Mouse (Mus musculus) neural tube, embryonic 14.5 days (tissue): ENCODE results near the gene Gm45618. TPM values are rescaled to one million over a fixed set of nuclear protein-coding genes. Genes with fewer than 3 reads are reported as not detected.

Experiments
- ATAC-seq: fragments of 200-750 bp; cut with Nextera tagmentation; 2 replicates; pipeline ENCODE4 v1.8.0; 2017; ENCODE audit warnings: low read depth, mild to moderate bottlenecking, moderate TSS enrichment, moderate library complexity
- H3K27ac ChIP-seq: fragments of 300-500 bp; sonication (generic); 2 replicates; pipeline ENCODE4 v1.5.1; 2014; ENCODE audit warnings: low read depth, mild to moderate bottlenecking, control low read depth, low read length, moderate library complexity, mixed read lengths
- H3K27me3 ChIP-seq: fragments of 300-500 bp; sonication (generic); 2 replicates; pipeline ENCODE4 v1.6.1; 2014; ENCODE audit warnings: low read length; ENCODE audit not compliant: control insufficient read depth, insufficient read depth
- H3K36me3 ChIP-seq: fragments of 300-500 bp; sonication (generic); 2 replicates; pipeline ENCODE4 v1.6.1; 2014; ENCODE audit warnings: low read length, mixed read lengths; ENCODE audit not compliant: control insufficient read depth, insufficient read depth
- H3K4me1 ChIP-seq: fragments of 300-500 bp; sonication (generic); 2 replicates; pipeline ENCODE4 v1.6.1; 2014; ENCODE audit warnings: low read length; ENCODE audit not compliant: control insufficient read depth, insufficient read depth
- H3K4me2 ChIP-seq: fragments of 300-500 bp; sonication (generic); 2 replicates; pipeline ENCODE4 v1.6.1; 2014; ENCODE audit warnings: mild to moderate bottlenecking, low read depth, low read length, control low read depth
- H3K4me3 ChIP-seq: fragments of 300-500 bp; sonication (generic); 2 replicates; pipeline ENCODE4 v1.5.1; 2014; ENCODE audit warnings: low read depth, low read length, control low read depth, mixed read lengths
- H3K9ac ChIP-seq: fragments of 300-500 bp; sonication (generic); replicated peaks from 2 replicates; pipeline ENCODE4 v1.6.1; 2014; ENCODE audit warnings: low read depth, mild to moderate bottlenecking, control low read depth, low read length, mixed read lengths
- H3K9me3 ChIP-seq: fragments of 300-500 bp; sonication (generic); 2 replicates; pipeline ENCODE4 v1.6.1; 2016; ENCODE audit warnings: low read length; ENCODE audit not compliant: control insufficient read depth
- WGBS: fragments of 180-500 bp; shearing (Covaris S2); extraction: QIAGEN DNeasy Blood & Tissue Kit; methylation state at CpG from one replicate; pipeline ENCODE4 v1.1.7; 2014; 5-methylcytosine and 5-hydroxymethylcytosine counted together
- polyA plus RNA-seq: library from polyadenylated mRNA; unstranded; fragments of >200 nt; fragmentation: Nextera tagmentation; extraction: Ambion mirVana; gene quantifications from 2 replicates; pipeline ENCODE4 v1.2.1, GENCODE M21; 2014

The Gm45618 gene
- polyA plus RNA-seq, 1 experiment from 2014 or later = not detected

GRCm38 (mm10) chr7:142097776-142098175 lies 22.8 kb downstream of the Gm45618 start:
- no peaks in the 10 kb centered on the region for H3K27me3 ChIP-seq
- H3K4me3 ChIP-seq = no peak overlapping the region
- H3K36me3 ChIP-seq = no peaks in the 10 kb centered on the region
- H3K9me3 ChIP-seq = no peaks in the 10 kb centered on the region
- H3K9ac ChIP-seq = peak overlapping the region; percentile 16; the same call in 1 of the 2 replicates
- H3K4me1 ChIP-seq = peaks cover 21% of the 10 kb centered on the region
- 10% methylated on average over 9 of the region's 9 CpGs for WGBS
- no peak overlapping the region for H3K27ac ChIP-seq
- peak; percentile 44; the same call in 1 of the 2 replicates for ATAC-seq
- peak overlapping the region; percentile 20; the same call in 1 of the 2 replicates for H3K4me2 ChIP-seq

DNA sequence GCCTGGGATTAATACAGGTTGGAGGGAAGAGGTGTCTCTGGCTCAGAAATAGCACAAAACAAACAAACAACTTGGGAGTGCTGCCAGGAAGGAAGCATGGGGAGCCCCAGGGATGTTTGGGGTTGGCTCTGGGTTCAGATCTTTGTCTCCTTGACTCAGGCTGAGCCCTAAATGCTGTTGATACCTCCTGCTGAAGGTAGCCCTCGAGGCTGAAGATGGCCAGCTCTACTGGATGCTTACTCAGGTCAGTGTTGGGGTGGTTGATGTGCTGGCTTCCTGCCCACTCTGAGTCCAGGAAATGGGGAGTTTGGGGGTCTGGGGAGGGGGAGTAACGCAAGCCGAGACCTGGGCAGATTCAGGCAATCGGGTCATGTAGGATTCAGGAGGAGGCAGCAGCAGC lies 23.8 kb downstream of the Gm45618 start:
- Histone ChIP-seq H3K36me3 (no peaks in the 10 kb centered on the region), H3K4me1 (peaks cover 32% of the 10 kb centered on the region), H3K27ac (no peak overlapping the region), H3K9me3 (no peaks in the 10 kb centered on the region), H3K27me3 (no peaks in the 10 kb centered on the region), H3K9ac (no peak overlapping the region), H3K4me3 (no peak overlapping the region), H3K4me2 (peak overlapping the region; percentile 88)
- 71% methylated on average over 4 of the region's 4 CpGs for WGBS
- ATAC-seq = no peak

GRCm38 (mm10) chr7:142095183-142095931 lies 25.2 kb downstream of the Gm45618 start, which contains the start of gene Dusp8:
Gene Dusp8 (minus strand): TSS chr7:142095843.
- Histone ChIP-seq H3K36me3 (no peaks in the 10 kb centered on the region), H3K4me3 (peak within 1 kb of the TSS; percentile 91), H3K27ac (peak within 1 kb of the TSS; percentile 96), H3K4me2 (peak within 1 kb of the TSS; percentile 88), H3K4me1 (peaks cover 45% of the 10 kb centered on the region), H3K9me3 (no peaks in the 10 kb centered on the region), H3K9ac (peak within 1 kb of the TSS; percentile 100), H3K27me3 (no peaks in the 10 kb centered on the region)
- ATAC-seq = peak; percentile 80
- WGBS = under 1% methylated on average over 60 of the region's 63 CpGs

DNA sequence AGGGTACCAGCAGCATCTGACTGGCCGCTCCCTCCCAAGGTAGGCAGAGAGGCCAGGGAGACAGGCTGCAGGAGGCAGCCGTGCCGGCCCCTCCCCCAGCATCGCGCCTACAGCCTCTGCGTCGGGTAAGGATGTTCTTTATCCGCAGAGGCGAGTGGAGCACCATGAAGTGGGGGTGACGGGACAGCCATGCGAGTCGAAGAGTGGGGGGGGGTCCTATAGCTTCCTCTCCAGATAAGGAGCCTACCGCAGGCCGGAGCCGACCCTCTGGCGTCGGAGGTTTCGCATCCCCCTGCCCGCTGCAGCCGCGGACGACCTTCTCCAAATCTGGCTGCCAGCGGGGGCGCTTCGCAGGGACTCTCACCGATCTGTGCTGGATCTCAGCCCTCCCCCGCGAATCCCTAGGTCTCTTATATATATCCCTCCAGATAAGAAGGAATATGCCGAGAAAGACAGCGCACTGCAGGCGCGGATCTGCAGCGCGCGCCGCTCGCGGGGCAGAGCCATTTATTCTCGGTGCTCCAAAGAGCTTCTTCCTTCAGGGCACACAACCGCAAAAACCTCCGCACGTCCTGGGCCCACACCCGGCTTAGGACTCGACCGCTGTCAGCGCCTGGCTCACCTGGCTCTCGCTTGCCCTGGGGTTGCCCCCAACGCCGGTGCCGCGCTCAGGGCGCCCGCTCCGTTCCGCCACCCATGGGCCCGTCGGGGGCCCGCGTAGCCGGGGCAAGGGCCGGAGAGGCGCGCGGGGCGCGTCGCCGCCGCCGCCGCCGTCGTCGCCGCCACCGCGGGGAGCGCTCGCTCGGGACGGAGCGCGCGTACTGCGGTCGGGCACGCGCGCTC lies 26.0 kb downstream of the Gm45618 start:
- H3K27me3 ChIP-seq = no peaks in the 10 kb centered on the region
- H3K9ac ChIP-seq = peak overlapping the region; percentile 100
- ATAC-seq = peak; percentile 11
- H3K27ac ChIP-seq = peak overlapping the region; percentile 96
- peak overlapping the region; percentile 88 for H3K4me2 ChIP-seq
- no peaks in the 10 kb centered on the region for H3K36me3 ChIP-seq
- H3K9me3 ChIP-seq = no peaks in the 10 kb centered on the region
- H3K4me3 ChIP-seq = peak overlapping the region; percentile 91
- peaks cover 53% of the 10 kb centered on the region for H3K4me1 ChIP-seq
- under 1% methylated on average over 77 of the region's 89 CpGs for WGBS

- Histone ChIP-seq H3K9me3 (no peaks in the 10 kb centered on the region), H3K27ac (peak overlapping the region; percentile 96), H3K4me1 (peaks cover 61% of the 10 kb centered on the region), H3K36me3 (no peaks in the 10 kb centered on the region), H3K27me3 (no peaks in the 10 kb centered on the region), H3K9ac (peak overlapping the region; percentile 100), H3K4me2 (peak overlapping the region; percentile 88), H3K4me3 (peak overlapping the region; percentile 91)
- 15% methylated on average over 6 of the region's 6 CpGs for WGBS
- no peak for ATAC-seq
These were observed 26.8 kb downstream of the Gm45618 start for GRCm38 (mm10) chr7:142093696-142094240.

- Histone ChIP-seq H3K4me3 (peak overlapping the region; percentile 91), H3K4me2 (peak overlapping the region; percentile 88), H3K9me3 (no peaks in the 10 kb centered on the region), H3K4me1 (peaks cover 69% of the 10 kb centered on the region), H3K9ac (peak overlapping the region; percentile 100), H3K27me3 (no peaks in the 10 kb centered on the region), H3K27ac (peak overlapping the region; percentile 96), H3K36me3 (peaks cover 3% of the 10 kb centered on the region; the same call in 1 of the 2 replicates)
- WGBS = 22% methylated on average over 1 of the region's 1 CpGs
- ATAC-seq = no peak
These were observed 27.5 kb downstream of the Gm45618 start for GRCm38 (mm10) chr7:142092991-142093390.

DNA sequence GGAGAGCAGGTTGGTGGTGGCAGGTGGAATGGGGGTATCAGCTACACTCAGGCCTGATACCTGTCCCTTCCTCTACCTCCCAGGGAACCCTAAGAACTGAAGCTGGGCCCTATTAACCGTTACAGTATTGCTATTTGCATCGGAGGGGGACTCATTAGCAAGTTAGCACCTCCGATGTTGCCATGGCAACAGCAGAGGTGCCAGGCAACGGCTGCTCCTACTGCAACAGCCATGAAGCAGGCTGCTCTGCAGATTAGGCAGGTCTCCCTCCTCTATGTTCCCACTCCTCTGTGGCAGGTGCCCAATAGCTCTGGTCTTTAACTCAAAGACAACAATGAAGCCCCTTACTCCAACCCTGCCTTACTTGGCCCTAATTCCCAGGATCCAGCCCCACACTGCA lies 28.7 kb downstream of the Gm45618 start:
- 2% methylated on average over 4 of the region's 4 CpGs for WGBS
- Histone ChIP-seq H3K4me3 (peak overlapping the region; percentile 91), H3K4me2 (peak overlapping the region; percentile 88), H3K4me1 (peaks cover 70% of the 10 kb centered on the region), H3K36me3 (peaks cover 14% of the 10 kb centered on the region; the same call in 1 of the 2 replicates), H3K27ac (peak overlapping the region; percentile 96), H3K9me3 (no peaks in the 10 kb centered on the region), H3K27me3 (no peaks in the 10 kb centered on the region), H3K9ac (peak overlapping the region; percentile 100)
- ATAC-seq = 0 out of 2 replicates have a peak, but pooled peaks have one; percentile 14

GRCm38 (mm10) chr7:142089648-142090447 lies 30.7 kb downstream of the Gm45618 start:
- no peaks in the 10 kb centered on the region for H3K9me3 ChIP-seq
- H3K9ac ChIP-seq = peak overlapping the region; percentile 55
- H3K4me2 ChIP-seq = peak overlapping the region; percentile 88
- H3K36me3 ChIP-seq = peaks cover 32% of the 10 kb centered on the region
- H3K27me3 ChIP-seq = no peaks in the 10 kb centered on the region
- H3K4me3 ChIP-seq = no peak overlapping the region
- peaks cover 60% of the 10 kb centered on the region for H3K4me1 ChIP-seq
- peak overlapping the region; percentile 82 for H3K27ac ChIP-seq
- no peak for ATAC-seq
- WGBS = 40% methylated on average over 17 of the region's 17 CpGs
